Mouse (Mus musculus) macrophage (primary cell): ENCODE data around the gene B3galnt2. TPM values are rescaled to one million over a fixed set of nuclear protein-coding genes. Genes with fewer than 3 reads are reported as not detected.
"Not testable (repeated sequence)": the region's sequence is repeated elsewhere in the genome, so short reads cannot be mapped to it uniquely, and the experiment has no call there.

Experiments used
- H3K27ac ChIP-seq: fragments of 350-480 bp; formaldehyde crosslinking; 2 replicates; pipeline ENCODE4 v1.9.0; 2021
- H3K36me3 ChIP-seq: fragments of 350-480 bp; formaldehyde crosslinking; 2 replicates; pipeline ENCODE4 v1.9.0; 2021; ENCODE audit errors: inconsistent target
- H3K4me3 ChIP-seq: fragments of 350-480 bp; formaldehyde crosslinking; 2 replicates; pipeline ENCODE4 v1.9.0; 2021; ENCODE audit errors: inconsistent target
- H3K79me2 ChIP-seq: fragments of 350-480 bp; formaldehyde crosslinking; 2 replicates; pipeline ENCODE4 v1.9.0; 2021; ENCODE audit errors: inconsistent target
- WGBS: methylation state at CpG from one replicate; pipeline ENCODE4 v1.1.7; 2026; ENCODE audit warnings: inconsistent platforms; ENCODE audit not compliant: missing documents; 5-methylcytosine and 5-hydroxymethylcytosine counted together
- polyA plus RNA-seq: library from polyadenylated mRNA; stranded (reverse); fragments of 250-400 nt; gene quantifications from 3 replicates; pipeline ENCODE4 v1.2.4, GENCODE M21; 2018; ENCODE audit warnings: inconsistent platforms

B3galnt2 gene
- polyA plus RNA-seq, 1 experiment from 2014 or later = 3.9 TPM

DNA sequence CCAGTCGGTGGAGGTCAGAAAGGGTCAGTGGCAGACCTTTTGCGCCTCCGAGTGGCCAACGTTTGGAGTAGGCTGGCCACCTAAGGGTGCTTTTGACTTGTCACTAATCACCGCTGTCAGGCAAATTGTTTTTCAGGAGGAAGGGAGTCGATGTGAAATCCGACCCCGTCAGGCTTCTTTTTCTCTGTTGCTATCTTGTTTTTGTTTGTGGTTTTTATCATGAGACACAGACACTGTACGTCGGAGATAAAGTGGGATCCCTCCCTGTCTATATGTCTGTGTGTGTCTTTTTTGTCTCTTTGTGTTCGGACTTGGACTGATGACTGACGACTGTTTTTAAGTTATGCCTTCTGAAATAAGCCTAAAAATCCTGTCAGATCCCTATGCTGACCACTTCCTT lies 67.1 kb downstream of the B3galnt2 start:
- not testable (repeated sequence) for H3K4me3 ChIP-seq, H3K27ac ChIP-seq, H3K79me2 ChIP-seq
- no CpG with 5 or more reads among the region's 12 CpGs for WGBS
- H3K36me3 ChIP-seq = peaks cover 13% of the 10 kb centered on the region; the same call in 1 of the 2 replicates

GRCm38 (mm10) chr13:14025554-14025953 lies 71.3 kb downstream of the B3galnt2 start:
- Histone ChIP-seq H3K4me3 (no peak overlapping the region), H3K27ac (no peak overlapping the region), H3K36me3 (peaks cover 22% of the 10 kb centered on the region; the same call in 1 of the 2 replicates), H3K79me2 (peaks cover 8% of the 10 kb centered on the region; the same call in 1 of the 2 replicates)
- 100% methylated on average over 5 of the region's 6 CpGs for WGBS

- Histone ChIP-seq H3K79me2 (peaks cover 16% of the 10 kb centered on the region), H3K4me3 (no peak overlapping the region), H3K36me3 (peaks cover 22% of the 10 kb centered on the region; the same call in 1 of the 2 replicates), H3K27ac (no peak overlapping the region)
- 98% methylated on average over 6 of the region's 6 CpGs for WGBS
These were observed 72.0 kb downstream of the B3galnt2 start for GRCm38 (mm10) chr13:14026154-14026820.

DNA sequence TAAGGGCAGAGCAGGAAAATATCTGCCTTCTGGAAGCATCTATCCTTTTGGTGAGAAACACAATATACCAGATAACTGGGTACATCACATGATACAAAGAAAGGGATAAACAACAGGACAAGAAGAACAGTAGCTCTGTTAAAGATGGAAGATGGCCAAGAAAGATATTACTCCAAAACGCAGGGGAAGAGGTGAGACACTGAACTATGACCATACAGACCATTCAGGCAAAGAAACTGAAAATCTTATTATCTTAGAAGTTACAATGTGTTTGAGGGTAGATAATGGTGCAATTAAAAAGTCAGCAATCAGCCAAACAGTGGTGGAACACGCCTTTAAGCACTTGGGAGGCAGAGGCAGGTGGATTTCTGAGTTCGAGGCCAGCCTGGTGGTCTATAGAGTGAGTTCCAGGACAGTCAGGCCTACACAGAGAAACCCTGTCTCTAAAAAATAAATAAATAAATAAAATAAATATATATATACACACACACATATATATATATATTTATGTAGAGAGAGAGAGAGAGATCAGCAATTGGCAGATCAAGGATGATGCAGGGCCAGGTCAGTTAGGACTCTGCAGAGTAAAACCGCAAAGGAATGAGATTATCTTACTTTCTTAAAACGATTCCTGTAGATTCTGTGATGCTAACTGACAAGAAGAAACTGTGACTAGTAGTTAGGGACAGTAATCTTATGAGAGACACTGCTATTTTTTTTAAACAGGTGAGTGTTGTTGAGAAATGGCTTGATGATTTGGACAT lies 79.2 kb downstream of the B3galnt2 start:
- H3K27ac ChIP-seq = no peak overlapping the region
- H3K79me2 ChIP-seq = peaks cover 88% of the 10 kb centered on the region
- H3K4me3 ChIP-seq = no peak overlapping the region
- 79% methylated on average over 5 of the region's 5 CpGs for WGBS
- no peaks in the 10 kb centered on the region for H3K36me3 ChIP-seq

DNA sequence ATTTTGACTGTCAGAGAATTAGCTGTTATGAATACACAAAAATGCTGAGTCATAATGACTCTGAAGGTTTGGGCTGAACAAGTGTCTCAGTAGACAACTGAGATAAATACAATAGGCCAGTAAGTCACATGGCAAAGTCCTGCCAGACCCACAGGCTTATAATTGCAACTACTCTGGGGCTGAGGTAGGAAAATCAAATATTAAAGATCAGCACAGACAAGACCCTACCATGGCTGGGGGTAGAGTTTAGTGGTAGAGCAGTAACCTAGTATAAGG lies 79.7 kb downstream of the B3galnt2 start:
- H3K4me3 ChIP-seq = no peak overlapping the region
- H3K27ac ChIP-seq = peak overlapping the region; percentile 41
- no peaks in the 10 kb centered on the region for H3K36me3 ChIP-seq
- H3K79me2 ChIP-seq = peaks cover 93% of the 10 kb centered on the region

- not testable (repeated sequence) for H3K4me3 ChIP-seq, H3K27ac ChIP-seq, H3K36me3 ChIP-seq
- no CpG with 5 or more reads among the region's 3 CpGs for WGBS
- peaks cover 90% of the 10 kb centered on the region for H3K79me2 ChIP-seq
These were observed 81.1 kb downstream of the B3galnt2 start for GRCm38 (mm10) chr13:14035352-14035751.

- WGBS = 73% methylated on average over 11 of the region's 11 CpGs
- Histone ChIP-seq H3K36me3 (no peaks in the 10 kb centered on the region), H3K4me3 (no peak overlapping the region), H3K27ac (no peak overlapping the region), H3K79me2 (peaks cover 83% of the 10 kb centered on the region)
These were observed 81.8 kb downstream of the B3galnt2 start for GRCm38 (mm10) chr13:14035875-14036630.

DNA sequence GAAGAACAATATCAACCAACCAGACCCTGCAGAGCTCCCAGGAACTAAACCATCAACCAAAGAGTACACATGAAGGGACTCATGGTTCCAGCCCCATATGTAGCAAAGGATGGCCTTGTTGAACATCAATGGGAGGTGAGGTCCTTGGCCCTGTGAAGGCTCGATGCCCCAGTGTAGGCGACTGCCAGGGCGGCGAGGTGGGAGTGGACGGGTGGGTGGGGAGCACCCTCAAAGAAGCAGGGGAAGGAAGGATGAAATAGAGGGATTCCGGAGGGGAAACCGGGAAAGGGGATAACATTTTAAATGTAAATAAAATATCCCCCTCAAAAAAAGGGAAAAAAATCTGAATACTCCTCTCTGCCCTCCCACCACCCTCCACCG lies 84.6 kb downstream of the B3galnt2 start:
- Histone ChIP-seq H3K79me2 (peaks cover 54% of the 10 kb centered on the region), H3K4me3 (peak overlapping the region; percentile 65), H3K36me3 (no peaks in the 10 kb centered on the region), H3K27ac (peak overlapping the region; percentile 96)
- WGBS = 5% methylated on average over 8 of the region's 8 CpGs

- Histone ChIP-seq H3K36me3 (no peaks in the 10 kb centered on the region), H3K27ac (peak within 1 kb of the TSS; percentile 96), H3K4me3 (peak within 1 kb of the TSS; percentile 65), H3K79me2 (peaks cover 49% of the 10 kb centered on the region)
- under 1% methylated on average over 35 of the region's 35 CpGs for WGBS
These were observed 85.2 kb downstream of the B3galnt2 start, which contains the start of gene Tbce for GRCm38 (mm10) chr13:14039292-14039965. Tbce (minus strand) TSS chr13:14039638.

DNA sequence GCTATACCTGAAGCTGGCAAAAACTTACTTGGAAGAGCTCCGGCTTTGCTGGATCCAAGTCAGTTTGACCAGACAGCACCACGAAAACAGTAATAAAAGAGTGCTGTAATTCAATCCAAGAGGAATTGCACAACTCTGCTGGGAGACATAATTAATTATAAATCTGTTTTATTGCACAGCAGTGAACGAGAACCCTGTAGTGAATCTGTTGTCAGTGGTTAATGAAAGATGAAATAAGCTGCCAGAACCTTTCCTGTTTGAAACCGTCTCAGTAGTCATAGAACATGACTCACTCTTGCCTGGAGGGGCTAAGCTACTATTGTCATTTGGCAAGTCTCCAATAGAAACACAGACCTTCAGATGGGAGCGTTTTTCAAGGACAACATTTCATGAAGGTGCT lies 85.9 kb downstream of the B3galnt2 start:
- 32% methylated on average over 5 of the region's 5 CpGs for WGBS
- H3K27ac ChIP-seq = peak overlapping the region; percentile 96
- no peaks in the 10 kb centered on the region for H3K36me3 ChIP-seq
- H3K79me2 ChIP-seq = peaks cover 41% of the 10 kb centered on the region
- peak overlapping the region; percentile 65 for H3K4me3 ChIP-seq

DNA sequence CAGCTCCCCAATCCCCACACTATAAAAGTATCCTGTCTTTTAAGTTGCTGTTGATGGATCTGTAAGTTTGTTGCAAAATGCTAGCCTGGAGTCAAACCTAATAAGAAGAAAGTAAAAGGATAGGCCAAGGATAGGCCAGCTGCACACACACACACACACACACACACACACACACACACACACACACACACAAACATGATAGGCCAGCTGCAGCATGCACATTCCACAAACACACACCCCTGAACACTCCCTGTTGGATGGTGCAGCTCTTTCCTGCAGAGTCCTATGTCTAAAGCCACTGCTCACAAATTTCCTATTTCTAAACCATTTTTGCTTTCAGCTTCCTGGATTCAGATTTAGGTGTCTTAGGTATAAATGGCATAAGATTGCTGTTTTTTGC lies 89.6 kb downstream of the B3galnt2 start:
- no peaks in the 10 kb centered on the region for H3K36me3 ChIP-seq
- H3K4me3 ChIP-seq = no peak overlapping the region
- H3K27ac ChIP-seq = no peak overlapping the region
- H3K79me2 ChIP-seq = peaks cover 5% of the 10 kb centered on the region

- 75% methylated on average over 1 of the region's 2 CpGs for WGBS
- H3K27ac ChIP-seq = no peak overlapping the region
These were observed 90.3 kb downstream of the B3galnt2 start for GRCm38 (mm10) chr13:14044521-14044920.

More at GRCm38 (mm10) chr13:14044521-14044920, 90.3 kb downstream of the B3galnt2 start:
- Histone ChIP-seq H3K36me3 (0 out of 2 replicates have a peak, but pooled peaks cover 6% of the 10 kb centered on the region), H3K79me2 (no peaks in the 10 kb centered on the region), H3K4me3 (no peak overlapping the region)
